8 mouse cellular contexts compared by ENCODE assay signal in genomic region chr5:124453339-124454081, GRCm38 (mm10). TPM values are rescaled to one million over a fixed set of nuclear protein-coding genes. Genes with fewer than 3 reads are reported as not detected.
DNase-seq lines count a peak whose midpoint lies in the region; ATAC-seq and TF ChIP-seq lines count a peak whose summit lies in the region.

No protein-coding gene starts in this region.

- no peaks in the 10 kb centered on the region for H3K27me3 ChIP-seq in midbrain, embryonic 15.5 days (replicated peaks)
- H3K27me3 ChIP-seq in midbrain, embryonic 10.5 days (ENCODE audit: low read depth, poor library complexity, severe bottlenecking), result no peaks in the 10 kb centered on the region
- H3K27me3 ChIP-seq in embryonic facial prominence, embryonic 13.5 days, result no peaks in the 10 kb centered on the region
- H3K27me3 ChIP-seq in small intestine, adult 2 months (ENCODE audit: control insufficient read depth, insufficient read depth, low read length), result no peaks in the 10 kb centered on the region
- H3K27me3 ChIP-seq in midbrain, embryonic 16.5 days (ENCODE audit: control insufficient read depth, insufficient read depth, low read depth, low read length), result no peaks in the 10 kb centered on the region

- no peak for DNase-seq in midbrain, embryonic 10.5 days (ENCODE audit: low spot score)
- peak; percentile 71 to 85 for DNase-seq in kidney, postnatal 36 days
- no peak for DNase-seq in thymus, postnatal 4 days
- no peak for DNase-seq in lung, adult 2 months

- no peak overlapping the region for H3K4me3 ChIP-seq in midbrain, embryonic 15.5 days
- H3K4me3 ChIP-seq in midbrain, embryonic 10.5 days, result no peak overlapping the region
- H3K4me3 ChIP-seq in embryonic facial prominence, embryonic 13.5 days, result no peak overlapping the region
- peak overlapping the region; percentile 51 for H3K4me3 ChIP-seq in small intestine, adult 2 months (ENCODE audit: low read depth, low read length)
- no peak overlapping the region for H3K4me3 ChIP-seq in lung, adult 2 months (replicated peaks; ENCODE audit: extremely low read depth, low read depth, low read length)
- no peak overlapping the region for H3K4me3 ChIP-seq in midbrain, embryonic 16.5 days (ENCODE audit: low read depth, low read length)

- H3K4me2 ChIP-seq in midbrain, embryonic 15.5 days, result no peak overlapping the region
- no peak overlapping the region for H3K4me2 ChIP-seq in embryonic facial prominence, embryonic 13.5 days
- no peak overlapping the region for H3K4me2 ChIP-seq in midbrain, embryonic 16.5 days (ENCODE audit: low read length)

- 77% methylated on average over 13 of the region's 13 CpGs for WGBS in midbrain, embryonic 15.5 days
- 86% methylated on average over 13 of the region's 13 CpGs for WGBS in midbrain, embryonic 10.5 days
- WGBS in embryonic facial prominence, embryonic 13.5 days, result 84% methylated on average over 13 of the region's 13 CpGs
- WGBS in small intestine, adult 2 months, result 27% methylated on average over 13 of the region's 13 CpGs
- 78% methylated on average over 13 of the region's 13 CpGs for WGBS in lung, adult 2 months
- WGBS in midbrain, embryonic 16.5 days, result 81% methylated on average over 13 of the region's 13 CpGs

- H3K9ac ChIP-seq in midbrain, embryonic 15.5 days, result no peak overlapping the region
- no peak overlapping the region for H3K9ac ChIP-seq in embryonic facial prominence, embryonic 13.5 days
- H3K9ac ChIP-seq in midbrain, embryonic 16.5 days (ENCODE audit: low read depth, low read length), result no peak overlapping the region

- no peak for TF ChIP-seq CTCF in small intestine, adult 2 months (IDR thresholded peaks at IDR 0.05; ENCODE audit: extremely low read depth, insufficient read length, insufficient replicate concordance, low read depth, low read length)
- TF ChIP-seq CTCF in lung, adult 2 months (IDR thresholded peaks at IDR 0.05; ENCODE audit: insufficient read depth, low read length), result no peak

- TF ChIP-seq POLR2A in small intestine, adult 2 months (IDR thresholded peaks at IDR 0.05; ENCODE audit: low read depth, low read length), result no peak
- TF ChIP-seq POLR2A in lung, adult 2 months (IDR thresholded peaks at IDR 0.05; ENCODE audit: borderline replicate concordance, extremely low read depth, low read depth, low read length), result no peak

- 0 out of 2 replicates have a peak overlapping the region, but pooled peaks have one; percentile 8 for H3K27ac ChIP-seq in midbrain, embryonic 15.5 days
- H3K27ac ChIP-seq in midbrain, embryonic 10.5 days (replicated peaks), result no peak overlapping the region
- H3K27ac ChIP-seq in embryonic facial prominence, embryonic 13.5 days, result peak overlapping the region; percentile 22; the same call in 1 of the 2 replicates
- peak overlapping the region; percentile 77 for H3K27ac ChIP-seq in small intestine, adult 2 months (ENCODE audit: insufficient read depth, low read depth, low read length)
- no peak overlapping the region for H3K27ac ChIP-seq in midbrain, embryonic 16.5 days (ENCODE audit: low read length)

- H3K36me3 ChIP-seq in midbrain, embryonic 15.5 days (replicated peaks), result peaks cover 46% of the 10 kb centered on the region; the same call in 1 of the 2 replicates
- H3K36me3 ChIP-seq in midbrain, embryonic 10.5 days, result peaks cover 99% of the 10 kb centered on the region
- peaks cover 96% of the 10 kb centered on the region for H3K36me3 ChIP-seq in embryonic facial prominence, embryonic 13.5 days
- H3K36me3 ChIP-seq in small intestine, adult 2 months (ENCODE audit: control insufficient read depth, insufficient read depth, low read length), result peaks cover 60% of the 10 kb centered on the region
- H3K36me3 ChIP-seq in midbrain, embryonic 16.5 days (ENCODE audit: control insufficient read depth, insufficient read depth, low read length), result peaks cover 44% of the 10 kb centered on the region

- no peak for ATAC-seq in midbrain, embryonic 15.5 days (replicated peaks)
- no peak for ATAC-seq in embryonic facial prominence, embryonic 13.5 days (ENCODE audit: insufficient number of reproducible peaks, insufficient read depth, low FRiP score, low TSS enrichment, low read depth)
- ATAC-seq in midbrain, embryonic 16.5 days, result no peak

- H3K4me1 ChIP-seq in midbrain, embryonic 15.5 days, result 0 out of 2 replicates have a peak, but pooled peaks cover 9% of the 10 kb centered on the region
- H3K4me1 ChIP-seq in midbrain, embryonic 10.5 days, result peaks cover 19% of the 10 kb centered on the region
- H3K4me1 ChIP-seq in embryonic facial prominence, embryonic 13.5 days, result peaks cover 32% of the 10 kb centered on the region
- peaks cover 40% of the 10 kb centered on the region for H3K4me1 ChIP-seq in small intestine, adult 2 months (ENCODE audit: control insufficient read depth, insufficient read depth, insufficient read length, low read length)
- no peaks in the 10 kb centered on the region for H3K4me1 ChIP-seq in lung, adult 2 months (ENCODE audit: control insufficient read depth, insufficient read depth, low read length)
- no peaks in the 10 kb centered on the region; the same call in 1 of the 2 replicates for H3K4me1 ChIP-seq in midbrain, embryonic 16.5 days (ENCODE audit: control insufficient read depth, insufficient read depth, low read length)

- no peaks in the 10 kb centered on the region for H3K9me3 ChIP-seq in midbrain, embryonic 15.5 days
- H3K9me3 ChIP-seq in midbrain, embryonic 10.5 days (replicated peaks), result no peaks in the 10 kb centered on the region
- H3K9me3 ChIP-seq in embryonic facial prominence, embryonic 13.5 days, result no peaks in the 10 kb centered on the region
- no peaks in the 10 kb centered on the region for H3K9me3 ChIP-seq in midbrain, embryonic 16.5 days (replicated peaks; ENCODE audit: control insufficient read depth, low read length, poor library complexity, severe bottlenecking)

RNA-seq across cellular contexts. Expression of gene Kmt5a, which starts 13.8 kb away (rescaled TPM):
- 36.4 and 49.1 TPM in 2 replicates for polyA plus RNA-seq in midbrain, embryonic 15.5 days (2015; fragmentation: Nextera tagmentation; extraction: Ambion mirVana)
- polyA plus RNA-seq in midbrain, embryonic 10.5 days (2016; fragmentation: Nextera tagmentation; extraction: Ambion mirVana), result 36.3 and 37.5 TPM in 2 replicates
- polyA plus RNA-seq in embryonic facial prominence, embryonic 13.5 days (2015; fragmentation: Nextera tagmentation; extraction: Ambion mirVana), result 43.4 and 45.5 TPM in 2 replicates
- 34.1 and 70.7 TPM in 2 replicates for polyA plus RNA-seq in small intestine, adult 2 months (2012; rRNA removed)
- 31.7 and 36.5 TPM in 2 replicates for polyA plus RNA-seq in lung, adult 2 months (2012; rRNA removed)
- 12.3 and 15.4 TPM in 2 replicates for polyA plus RNA-seq in midbrain, embryonic 16.5 days (2015; fragmentation: Nextera tagmentation; extraction: Ambion mirVana)

RNA-seq across cellular contexts. Expression of gene Rilpl2, which starts 24.7 kb away (rescaled TPM):
- polyA plus RNA-seq in midbrain, embryonic 15.5 days (2015; fragmentation: Nextera tagmentation; extraction: Ambion mirVana), result 24.7 and 25.2 TPM in 2 replicates
- 22.4 and 24.9 TPM in 2 replicates for polyA plus RNA-seq in midbrain, embryonic 10.5 days (2016; fragmentation: Nextera tagmentation; extraction: Ambion mirVana)
- 39.8 and 40.1 TPM in 2 replicates for polyA plus RNA-seq in embryonic facial prominence, embryonic 13.5 days (2015; fragmentation: Nextera tagmentation; extraction: Ambion mirVana)
- 24.3 and 29.3 TPM in 2 replicates for polyA plus RNA-seq in small intestine, adult 2 months (2012; rRNA removed)
- polyA plus RNA-seq in lung, adult 2 months (2012; rRNA removed), result 19.6 and 20.6 TPM in 2 replicates
- polyA plus RNA-seq in midbrain, embryonic 16.5 days (2015; fragmentation: Nextera tagmentation; extraction: Ambion mirVana), result 25.3 and 29.9 TPM in 2 replicates

RNA-seq across cellular contexts. Expression of gene Sbno1, which starts 27.7 kb away (rescaled TPM):
- 98.6 and 102 TPM in 2 replicates for polyA plus RNA-seq in midbrain, embryonic 15.5 days (2015; fragmentation: Nextera tagmentation; extraction: Ambion mirVana)
- 90.3 and 94.8 TPM in 2 replicates for polyA plus RNA-seq in midbrain, embryonic 10.5 days (2016; fragmentation: Nextera tagmentation; extraction: Ambion mirVana)
- 93.7 and 97.7 TPM in 2 replicates for polyA plus RNA-seq in embryonic facial prominence, embryonic 13.5 days (2015; fragmentation: Nextera tagmentation; extraction: Ambion mirVana)
- polyA plus RNA-seq in small intestine, adult 2 months (2012; rRNA removed), result 5.9 and 8.1 TPM in 2 replicates
- 15.5 and 19.2 TPM in 2 replicates for polyA plus RNA-seq in lung, adult 2 months (2012; rRNA removed)
- polyA plus RNA-seq in midbrain, embryonic 16.5 days (2015; fragmentation: Nextera tagmentation; extraction: Ambion mirVana), result 94.5 and 113 TPM in 2 replicates

RNA-seq across cellular contexts. Expression of gene Snrnp35, which starts 29.4 kb away (rescaled TPM):
- polyA plus RNA-seq in midbrain, embryonic 15.5 days (2015; fragmentation: Nextera tagmentation; extraction: Ambion mirVana), result 18.9 and 19.1 TPM in 2 replicates
- 35.1 and 35.5 TPM in 2 replicates for polyA plus RNA-seq in midbrain, embryonic 10.5 days (2016; fragmentation: Nextera tagmentation; extraction: Ambion mirVana)
- polyA plus RNA-seq in embryonic facial prominence, embryonic 13.5 days (2015; fragmentation: Nextera tagmentation; extraction: Ambion mirVana), result 25.9 and 28.3 TPM in 2 replicates
- 1.2 and 1.8 TPM in 2 replicates for polyA plus RNA-seq in small intestine, adult 2 months (2012; rRNA removed)
- 3.0 and 4.8 TPM in 2 replicates for polyA plus RNA-seq in lung, adult 2 months (2012; rRNA removed)
- 19.9 and 21.7 TPM in 2 replicates for polyA plus RNA-seq in midbrain, embryonic 16.5 days (2015; fragmentation: Nextera tagmentation; extraction: Ambion mirVana)

Comparison
In these comparisons a context has a peak if more than half of its experiments do, and no peak if none do; other contexts are left out.
1. H3K27ac ChIP-seq: peak in midbrain, embryonic 15.5 days (single experiment), embryonic facial prominence, embryonic 13.5 days (single experiment) and small intestine, adult 2 months (single experiment); none in midbrain, embryonic 10.5 days (single experiment) and midbrain, embryonic 16.5 days (single experiment).
2. DNase-seq: peak in kidney, postnatal 36 days (2 of 2); none in midbrain, embryonic 10.5 days (single experiment), thymus, postnatal 4 days (single experiment) and lung, adult 2 months (single experiment).